Mouse (Mus musculus) megakaryocyte, embryonic 14.5 days (primary cell): Measurements from ENCODE around the gene B3gat2.

ENCODE experiments used
- FLI1 ChIP-seq: IDR thresholded peaks from 2 replicates; pipeline ENCODE4 v1.6.1; 2012; ENCODE audit warnings: low read length, inconsistent platforms, mixed read lengths
- GATA1 ChIP-seq: IDR thresholded peaks from 3 replicates; pipeline ENCODE4 v1.6.1; 2012; ENCODE audit warnings: mixed read lengths, low read length, inconsistent platforms, borderline replicate concordance

- TF ChIP-seq FLI1, result no peak
- TF ChIP-seq GATA1, result no peak
Measured at GRCm38 (mm10) chr1:23764710-23765109, 3.2 kb downstream of the B3gat2 start.
